Mouse (Mus musculus): ENCODE measurements around the gene Zfp738. TPM values are rescaled to one million over a fixed set of nuclear protein-coding genes. Genes with fewer than 3 reads are reported as not detected.
"Not testable (repeated sequence)": the region's sequence is repeated elsewhere in the genome, so short reads cannot be mapped to it uniquely, and the experiment has no call there.

The Zfp738 gene
- total RNA-seq (2021): 10 to 100 TPM in 1 of 2 experiments, 1 to 10 TPM in 1; 6.8 to 14.3 TPM
- 0.95 and 1.8 TPM in 2 replicates for polyA plus RNA-seq (2012; rRNA removed)
- long read RNA-seq, partial matches to known transcripts: 0 of 2 reads
- long read RNA-seq, other reads (novel, unspliced or antisense): 1 of 2 reads

DNA sequence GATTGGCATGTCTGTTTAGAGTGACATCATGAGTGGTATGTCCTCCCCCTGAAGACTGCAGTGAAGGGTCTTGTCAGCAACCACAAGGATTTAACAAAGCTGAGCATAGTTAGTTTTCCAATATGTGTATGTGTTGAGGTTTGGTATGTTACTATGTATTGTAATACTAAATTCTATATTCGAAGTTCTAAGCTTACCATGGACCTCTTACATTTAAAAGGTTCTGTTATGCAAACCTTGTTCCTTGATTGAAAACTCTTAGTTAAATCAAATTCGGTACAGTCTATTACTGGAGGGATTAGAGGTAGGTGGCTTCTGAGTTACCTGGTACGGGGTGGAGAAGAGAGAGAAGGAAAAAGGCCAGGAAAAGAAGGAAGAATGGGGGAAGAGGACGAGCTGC, at the start of gene Zfp738:
Gene Zfp738 (minus strand): TSS at position 101 of the 400 bp plus-strand sequence.
- DNase-seq: no peak

DNA sequence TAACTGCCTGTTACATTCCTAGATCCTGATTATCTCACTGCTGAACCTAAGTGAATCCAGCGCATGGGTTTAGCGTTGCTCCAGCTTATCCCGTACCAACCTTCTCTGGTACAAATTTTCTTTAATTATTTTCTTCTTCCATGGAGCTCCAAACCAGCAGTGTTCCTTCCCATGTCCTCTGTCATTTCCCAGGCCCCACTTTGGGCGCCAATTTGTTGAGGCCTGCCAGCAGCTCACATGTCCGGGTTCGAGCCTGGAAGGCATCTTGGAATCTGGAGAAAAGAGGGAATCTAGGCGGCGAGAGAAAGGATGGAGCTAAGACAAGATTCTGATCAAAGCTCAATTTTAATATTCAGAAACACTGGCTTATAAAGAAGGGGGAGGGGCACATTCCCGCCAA, 47.5 kb upstream of the Zfp738 start:
- DNase-seq: not testable (repeated sequence)

DNA sequence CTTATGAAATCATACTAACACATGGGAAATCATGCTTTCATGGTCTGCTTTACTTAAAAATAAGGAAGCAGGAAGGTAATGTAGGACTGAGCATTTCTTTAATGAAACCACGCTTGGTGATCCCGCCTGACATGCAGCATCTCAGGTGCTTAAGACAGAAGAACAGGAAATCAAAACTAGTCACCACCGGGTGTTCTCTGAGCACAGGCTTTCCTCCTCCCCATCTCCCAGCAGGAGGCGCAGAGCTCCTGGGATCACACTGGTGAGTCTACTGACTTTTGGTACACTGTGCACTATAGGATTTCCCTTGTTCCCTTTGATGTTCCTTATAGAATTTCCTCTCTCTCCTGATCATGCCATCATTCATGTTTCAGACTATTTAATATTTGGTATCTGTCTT, 42.6 kb upstream of the Zfp738 start:
- peak; percentile 59 for DNase-seq

DNA sequence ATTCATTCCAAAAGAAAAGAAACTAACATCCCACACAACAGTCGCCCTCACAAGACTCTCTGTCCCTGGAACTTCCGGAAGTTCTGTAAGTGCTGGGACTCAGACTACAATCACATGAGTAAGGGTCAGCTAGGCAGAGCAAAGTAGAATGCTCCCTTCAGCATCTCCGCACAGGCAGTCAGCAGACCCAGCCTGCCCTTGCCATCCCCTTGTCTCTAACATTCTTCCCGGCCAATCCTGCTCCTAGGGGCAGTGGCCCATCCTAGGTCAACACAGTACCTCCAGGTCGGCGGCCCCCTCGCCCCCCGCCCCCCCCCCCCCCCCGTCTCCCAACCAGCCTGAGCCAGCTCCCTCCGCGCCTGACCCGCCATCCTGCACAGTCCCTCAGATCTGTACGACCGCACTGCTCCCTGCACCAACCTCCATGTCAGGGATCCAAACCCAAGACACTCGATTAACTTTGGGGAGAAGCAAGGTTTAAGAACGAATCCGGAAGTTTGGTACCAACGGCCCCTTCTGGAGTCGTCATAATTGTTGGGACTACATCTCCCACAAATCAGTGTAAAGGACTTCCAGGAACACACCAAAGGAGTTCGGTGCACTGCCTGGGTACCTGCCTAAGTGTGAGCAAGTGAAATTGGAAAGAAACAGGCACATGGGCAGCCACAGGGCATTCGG, 41.9 kb upstream of the Zfp738 start, which contains the start of gene Zfp65:
Gene Zfp65 (minus strand): TSS at position 533 of the 678 bp plus-strand sequence.
- DNase-seq: peak; percentile 72

DNA sequence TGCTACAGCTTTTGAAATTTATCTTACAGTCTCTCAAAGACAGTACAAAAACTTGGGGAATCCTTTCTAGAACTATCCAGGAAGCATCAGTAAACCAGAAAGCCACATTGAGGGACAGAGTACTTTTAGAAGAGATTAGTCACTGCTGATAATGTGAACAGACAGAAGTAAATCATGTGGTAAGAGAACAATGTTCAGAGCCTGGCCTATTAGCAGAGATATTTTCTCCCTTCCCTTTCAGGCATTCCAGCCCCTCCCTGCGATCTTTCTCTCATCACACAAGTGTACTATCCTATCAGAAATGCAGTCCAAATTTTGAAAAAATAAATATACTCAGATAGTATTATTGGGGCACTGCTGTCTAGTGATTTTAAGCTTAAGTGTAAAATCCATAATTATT, 41.2 kb upstream of the Zfp738 start:
- peak; percentile 8 for DNase-seq

DNA sequence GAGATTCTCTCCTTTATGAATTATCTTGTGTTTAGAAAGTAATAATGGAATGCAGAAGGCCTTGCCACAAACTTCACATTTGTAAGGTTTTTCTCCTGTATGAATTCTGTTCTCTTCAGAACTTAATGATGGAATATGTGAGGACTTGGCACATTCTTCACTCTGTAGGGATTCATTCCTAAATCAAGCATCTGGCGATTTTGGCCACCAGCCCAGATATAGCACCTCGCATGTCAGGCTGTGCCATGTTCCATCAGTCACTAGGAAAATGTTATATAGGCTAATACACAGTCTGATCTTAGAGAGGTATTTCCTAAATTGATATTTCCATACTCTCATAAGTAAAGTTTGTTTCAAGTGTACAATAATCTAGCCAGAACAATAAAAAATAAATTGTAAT, 38.5 kb upstream of the Zfp738 start:
- not testable (repeated sequence) for DNase-seq

DNA sequence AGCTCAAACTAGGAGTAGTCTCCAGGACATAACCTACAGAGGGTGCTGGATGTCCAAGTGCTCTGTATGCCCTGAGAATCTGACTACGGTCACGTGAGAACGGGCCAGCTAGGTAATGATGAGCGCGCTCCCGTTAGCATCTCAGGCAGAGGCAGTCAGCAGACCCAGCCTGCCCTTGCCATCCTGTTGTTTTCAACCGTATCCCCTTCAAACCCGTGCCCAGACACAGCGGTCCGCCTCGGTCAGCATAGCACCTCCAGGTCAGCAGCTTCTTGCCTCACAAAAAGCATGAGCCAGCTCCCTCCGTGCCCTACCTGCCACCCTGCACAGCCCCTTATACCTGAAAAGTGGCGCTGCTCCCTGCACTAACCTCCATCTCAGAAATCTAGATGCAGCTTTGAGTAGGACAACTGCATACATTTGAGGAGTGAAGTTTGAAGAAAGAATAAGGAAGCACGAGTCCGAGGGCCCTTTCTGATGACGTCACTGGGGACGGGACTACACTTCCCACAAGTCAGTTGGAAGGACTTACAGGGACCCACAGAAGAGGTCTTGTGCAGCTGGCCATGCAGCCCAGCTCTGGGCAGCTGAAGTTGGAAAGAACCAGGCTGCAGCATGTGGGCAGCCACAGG, 37.1 kb upstream of the Zfp738 start:
- DNase-seq: peak; percentile 91

DNA sequence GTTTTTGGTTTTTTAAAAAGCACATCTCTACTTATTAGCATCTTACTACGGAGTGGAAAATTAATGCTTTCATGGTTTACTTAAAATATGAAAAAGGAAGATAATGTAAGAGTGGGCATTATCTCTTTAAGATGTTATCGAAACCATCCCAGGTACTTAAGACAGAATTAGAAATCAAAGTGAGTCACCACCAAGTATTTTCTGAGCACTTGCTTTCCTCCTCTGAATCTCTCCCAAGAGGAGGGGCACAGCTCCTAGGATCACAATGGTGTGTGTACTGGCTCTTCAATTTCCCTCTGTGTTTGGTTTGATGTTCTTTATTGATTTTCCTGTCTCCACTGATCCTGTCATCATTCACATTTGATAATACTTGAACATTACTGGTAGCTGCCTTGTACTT, 3.0 kb downstream of the Zfp738 start:
- DNase-seq: not testable (repeated sequence)

DNA sequence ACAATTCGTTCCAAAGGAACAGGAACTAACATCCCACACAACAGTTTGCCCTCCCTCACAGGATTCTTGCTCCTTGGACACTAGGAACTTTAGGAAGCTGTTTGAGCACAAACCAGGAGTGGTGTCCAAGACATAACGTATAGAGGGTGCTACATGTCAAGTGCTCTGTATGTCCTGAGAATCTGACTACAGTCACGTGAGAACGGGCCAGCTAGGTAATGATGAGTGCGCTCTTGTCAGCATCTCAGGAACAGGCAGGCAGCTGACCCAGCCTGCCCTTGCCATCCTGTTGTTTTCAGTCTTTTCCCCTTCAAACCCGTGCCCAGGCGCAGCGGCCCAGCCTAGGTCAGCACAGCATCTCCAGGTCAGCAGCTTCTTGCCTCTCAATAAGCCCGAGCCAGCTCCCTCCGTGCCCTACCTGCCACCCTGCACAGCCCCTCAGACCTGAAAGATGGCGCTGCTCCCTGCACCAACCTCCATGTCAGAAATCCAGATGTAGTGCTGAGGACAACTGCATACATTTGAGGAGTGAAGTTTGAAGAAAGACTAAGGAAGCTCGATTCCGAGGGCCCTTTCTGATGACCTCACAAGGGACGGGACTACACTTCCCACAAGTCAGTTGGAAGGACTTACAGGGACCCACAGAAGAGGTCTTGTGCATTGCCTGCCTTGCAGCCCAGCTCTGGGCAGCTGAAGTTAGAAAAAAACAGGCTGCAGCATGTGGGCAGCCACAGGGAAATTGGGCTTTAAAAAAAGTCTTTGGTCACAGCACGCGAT, 3.7 kb downstream of the Zfp738 start:
- peak; percentile 91 for DNase-seq

DNA sequence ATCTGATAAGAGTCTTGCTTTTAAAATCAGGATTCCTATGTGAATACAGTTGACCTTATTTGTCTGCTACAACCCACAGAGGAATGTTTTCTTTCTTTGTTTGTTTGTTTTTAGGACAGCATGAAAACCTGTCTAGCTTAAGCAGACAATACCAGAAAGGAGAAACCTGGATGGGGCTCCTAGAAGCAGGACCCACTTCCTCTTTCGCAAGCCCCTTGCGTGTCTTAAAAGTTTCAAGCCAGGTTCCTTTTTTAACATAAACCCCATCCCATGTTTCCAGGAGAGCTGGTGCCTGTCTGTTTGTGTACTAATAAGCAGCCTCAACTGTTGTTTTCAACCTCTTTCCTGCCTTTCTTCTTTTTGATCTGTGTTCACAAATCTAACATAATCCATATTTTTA, 12.0 kb downstream of the Zfp738 start:
- no peak for DNase-seq

DNA sequence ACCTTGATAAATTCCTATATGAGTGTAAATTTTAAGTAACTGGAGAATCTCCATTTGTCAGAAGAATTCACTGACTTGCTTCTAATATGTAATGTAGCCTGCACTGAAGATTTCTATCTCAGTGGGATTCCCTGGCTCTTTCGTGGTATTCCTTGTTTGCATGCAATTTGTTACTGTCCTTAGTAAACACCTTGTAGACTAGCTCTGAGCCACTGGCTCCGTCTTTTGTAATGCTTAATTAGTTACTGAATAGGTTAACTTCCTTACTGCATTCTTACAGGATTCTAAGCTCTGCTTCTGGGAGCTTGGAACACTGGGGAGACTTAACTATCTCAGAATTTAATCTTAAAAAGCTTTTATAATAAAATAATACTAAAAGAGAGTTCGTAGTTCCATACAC, 34.4 kb downstream of the Zfp738 start:
- DNase-seq: no peak

DNA sequence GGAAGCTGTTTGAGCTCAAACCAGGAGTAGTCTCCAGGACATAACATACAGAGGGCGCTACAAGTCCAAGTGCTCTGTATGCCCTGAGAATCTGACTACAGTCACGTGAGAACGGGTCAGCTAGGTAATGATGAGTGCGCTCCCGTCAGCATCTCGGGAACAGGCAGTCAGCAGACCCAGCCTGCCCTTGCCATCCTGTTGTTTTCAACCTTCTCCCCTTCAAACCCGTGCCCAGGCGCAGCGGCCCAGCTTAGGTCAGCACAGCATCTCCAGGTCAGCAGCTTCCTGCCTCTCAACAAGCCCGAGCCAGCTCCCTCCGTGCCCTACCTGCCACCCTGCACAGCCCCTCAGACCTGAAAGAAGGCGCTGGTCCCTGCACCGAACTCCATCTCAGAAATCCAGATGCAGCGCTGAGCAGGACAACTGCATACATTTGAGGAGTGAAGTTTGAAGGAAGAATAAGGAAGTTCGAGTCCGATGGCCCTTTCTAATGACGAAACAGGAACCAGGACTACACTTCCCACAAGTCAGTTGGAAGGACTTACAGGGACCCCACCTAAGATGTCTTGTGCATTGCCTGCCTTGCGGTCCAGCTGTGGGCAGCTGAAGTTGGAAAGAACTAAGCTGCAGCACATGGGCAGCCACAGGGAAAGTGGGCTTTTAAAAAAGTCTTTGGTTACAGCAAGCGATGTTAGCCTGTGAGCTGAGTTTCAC, 49.4 kb downstream of the Zfp738 start, which contains the start of the genes Gm49345 and Zfp729a:
Gene Gm49345 (minus strand): TSS at position 476 of the 714 bp plus-strand sequence.
Gene Zfp729a (minus strand): TSS at position 498 of the 714 bp plus-strand sequence.
- peak; percentile 90 for DNase-seq

DNA sequence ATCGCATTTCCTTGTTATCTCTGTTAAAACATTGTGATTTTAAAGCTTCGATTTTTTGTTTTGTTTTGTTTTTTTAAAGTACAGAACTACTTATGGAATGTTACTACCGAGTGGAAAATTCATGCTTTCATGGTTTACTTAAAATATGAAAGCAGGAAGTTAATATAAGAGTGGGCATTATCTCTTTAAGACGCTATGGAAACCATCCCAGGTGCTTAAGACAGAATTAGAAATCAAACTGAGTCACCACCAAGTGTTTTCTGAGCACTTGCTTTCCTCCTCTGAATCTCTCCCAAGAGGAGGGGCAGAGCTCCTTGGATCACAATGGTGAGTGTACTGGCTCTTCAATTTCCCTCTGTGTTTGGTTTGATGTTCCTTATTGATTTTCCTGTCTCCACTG, 76.8 kb downstream of the Zfp738 start:
- DNase-seq: no peak

DNA sequence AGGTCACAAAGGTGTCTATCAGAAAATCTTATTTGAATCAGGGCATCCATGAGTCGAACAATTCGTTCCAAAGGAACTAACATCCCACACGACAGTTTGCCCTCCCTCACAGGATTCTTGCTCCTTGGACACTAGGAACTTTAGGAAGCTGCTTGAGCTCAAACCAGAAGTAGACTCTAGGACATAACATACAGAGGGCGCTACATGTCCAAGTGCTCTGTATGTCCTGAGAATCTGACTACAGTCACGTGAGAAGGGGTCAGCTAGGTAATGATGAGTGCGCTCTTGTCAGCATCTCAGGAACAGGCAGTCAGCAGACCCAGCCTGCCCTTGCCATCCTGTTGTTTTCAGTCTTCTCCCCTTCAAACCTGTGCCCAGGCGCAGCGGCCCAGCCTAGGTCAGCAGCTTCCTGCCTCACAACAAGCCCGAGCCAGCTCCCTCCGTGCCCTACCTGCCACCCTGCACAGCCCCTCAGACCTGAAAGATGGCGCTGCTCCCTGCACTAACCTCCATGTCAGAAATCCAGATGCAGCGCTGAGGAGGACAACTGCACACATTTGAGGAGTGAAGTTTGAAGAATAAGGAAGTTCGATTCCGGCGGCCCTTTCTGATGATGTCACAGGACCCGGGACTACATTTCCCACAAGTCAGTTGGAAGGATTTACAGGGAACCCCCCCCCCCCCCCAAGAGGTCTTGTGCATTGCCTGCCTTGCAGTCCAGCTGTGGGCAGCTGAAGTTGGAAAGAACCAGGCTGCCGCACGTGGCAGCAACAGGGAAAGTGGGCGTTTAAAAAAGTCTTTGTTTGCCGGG, 77.6 kb downstream of the Zfp738 start, which contains the start of gene Zfp729b:
Gene Zfp729b (minus strand): TSS at position 642 of the 811 bp plus-strand sequence.
- peak; percentile 90 for DNase-seq

Other genes with a start within 250 kb of the Zfp738 start
- gene Zfp874a, start 235.4 kb downstream of the Zfp738 start, total RNA-seq (2021): 10 to 100 TPM; 16.5 to 20.0 TPM
- gene Zfp874a, start 235.4 kb downstream of the Zfp738 start, polyA plus RNA-seq (2012; rRNA removed): 0.44 and 0.46 TPM in 2 replicates
- gene Zfp874b, start 202.8 kb downstream of the Zfp738 start, total RNA-seq (2021): 10 to 100 TPM; 16.1 to 17.3 TPM
- gene Zfp874b, start 202.8 kb downstream of the Zfp738 start, polyA plus RNA-seq (2012; rRNA removed): 0.28 and 0.95 TPM in 2 replicates
- gene Zfp58, start 186.5 kb downstream of the Zfp738 start, total RNA-seq (2021): 1 to 10 TPM; 7.5 to 7.6 TPM
- gene Zfp58, start 186.5 kb downstream of the Zfp738 start, polyA plus RNA-seq (2012; rRNA removed): 0.17 and 0.20 TPM in 2 replicates
- not detected for gene Gm26965, start 160.9 kb downstream of the Zfp738 start, total RNA-seq (2021)
- not detected in 2 replicates for gene Gm26965, start 160.9 kb downstream of the Zfp738 start, polyA plus RNA-seq (2012; rRNA removed)
- gene Zfp87, start 160.9 kb downstream of the Zfp738 start, total RNA-seq (2021): 10 to 100 TPM; 23.1 to 24.2 TPM
- 3.0 and 4.2 TPM in 2 replicates for gene Zfp87, start 160.9 kb downstream of the Zfp738 start, polyA plus RNA-seq (2012; rRNA removed)
- gene Zfp748, start 133.2 kb downstream of the Zfp738 start, total RNA-seq (2021): 1 to 10 TPM; 9.0 to 9.3 TPM
- 0.66 and 0.75 TPM in 2 replicates for gene Zfp748, start 133.2 kb downstream of the Zfp738 start, polyA plus RNA-seq (2012; rRNA removed)
- gene Zfp729b, start 77.4 kb downstream of the Zfp738 start, total RNA-seq (2021): 1 to 10 TPM; 6.4 to 7.8 TPM
- gene Zfp729b, start 77.4 kb downstream of the Zfp738 start, polyA plus RNA-seq (2012; rRNA removed): 0.03 and 0.09 TPM in 2 replicates
- gene Gm49345, start 49.3 kb downstream of the Zfp738 start, total RNA-seq (2021): 1 to 10 TPM; 1.2 to 1.3 TPM
- not detected in 2 replicates for gene Gm49345, start 49.3 kb downstream of the Zfp738 start, polyA plus RNA-seq (2012; rRNA removed)
- gene Zfp729a, start 49.3 kb downstream of the Zfp738 start, total RNA-seq (2021): 1 to 10 TPM; 6.0 to 6.5 TPM
- gene Zfp729a, start 49.3 kb downstream of the Zfp738 start, polyA plus RNA-seq (2012; rRNA removed): 0.12 and 0.29 TPM in 2 replicates
- 10 to 100 TPM; 10.2 to 10.6 TPM for gene Zfp65, start 42.1 kb upstream of the Zfp738 start, total RNA-seq (2021)
- 0.06 and 0.16 TPM in 2 replicates for gene Zfp65, start 42.1 kb upstream of the Zfp738 start, polyA plus RNA-seq (2012; rRNA removed)
- 1 to 10 TPM; 4.7 to 4.8 TPM for gene Zfp85, start 68.2 kb upstream of the Zfp738 start, total RNA-seq (2021)
- not detected in 2 replicates for gene Zfp85, start 68.2 kb upstream of the Zfp738 start, polyA plus RNA-seq (2012; rRNA removed)
- gene Zfp493, start 92.6 kb upstream of the Zfp738 start, total RNA-seq (2021): 1 to 10 TPM; 1.9 to 2.8 TPM
- gene Zfp493, start 92.6 kb upstream of the Zfp738 start, polyA plus RNA-seq (2012; rRNA removed): 0.35 and 0.36 TPM in 2 replicates
- 1 to 10 TPM; 4.1 to 5.8 TPM for gene Zfp273, start 126.7 kb upstream of the Zfp738 start, total RNA-seq (2021)
- gene Zfp273, start 126.7 kb upstream of the Zfp738 start, polyA plus RNA-seq (2012; rRNA removed): not detected in 2 replicates
- gene Gm10037, start 144.0 kb upstream of the Zfp738 start, total RNA-seq (2021): 1 to 10 TPM; 1.8 to 3.2 TPM
- not detected in 2 replicates for gene Gm10037, start 144.0 kb upstream of the Zfp738 start, polyA plus RNA-seq (2012; rRNA removed)
- not detected for gene BC048507, start 176.3 kb upstream of the Zfp738 start, total RNA-seq (2021)
- gene BC048507, start 176.3 kb upstream of the Zfp738 start, polyA plus RNA-seq (2012; rRNA removed): not detected in 2 replicates

All from adrenal gland, adult 2 months (tissue).